Mouse (Mus musculus) intestine, embryonic 14.5 days (tissue): ENCODE data around the gene Dip2b. TPM values are rescaled to one million over a fixed set of nuclear protein-coding genes. Genes with fewer than 3 reads are reported as not detected.

ENCODE experiments used
- ATAC-seq: fragments of 200-750 bp; cut with Nextera tagmentation; replicated peaks from 2 replicates; pipeline ENCODE4 v1.8.0; 2017; ENCODE audit warnings: low read depth, moderate number of reproducible peaks, moderate TSS enrichment, moderate library complexity; ENCODE audit not compliant: low FRiP score, low TSS enrichment
- DNase-seq: peaks from one replicate; pipeline ENCODE4 v3.0.0-alpha.2; 2018; ENCODE audit warnings: low spot score
- H3K27ac ChIP-seq: fragments of 300-500 bp; sonication (generic); 2 replicates; pipeline ENCODE4 v1.5.1; 2014; ENCODE audit warnings: low read depth, mild to moderate bottlenecking, control low read depth
- H3K27me3 ChIP-seq: fragments of 300-500 bp; sonication (generic); replicated peaks from 2 replicates; pipeline ENCODE4 v1.6.1; 2014; ENCODE audit warnings: low read length, control low read depth; ENCODE audit not compliant: control insufficient read depth, insufficient read depth
- H3K36me3 ChIP-seq: fragments of 300-500 bp; sonication (generic); 2 replicates; pipeline ENCODE4 v1.6.1; 2014; ENCODE audit warnings: low read length, control low read depth; ENCODE audit not compliant: control insufficient read depth, insufficient read depth
- H3K4me1 ChIP-seq: fragments of 300-500 bp; sonication (generic); replicated peaks from 2 replicates; pipeline ENCODE4 v1.6.1; 2014; ENCODE audit warnings: low read length, control low read depth, mixed read lengths; ENCODE audit not compliant: control insufficient read depth, insufficient read depth
- H3K4me2 ChIP-seq: fragments of 300-500 bp; sonication (generic); 2 replicates; pipeline ENCODE4 v1.6.1; 2014; ENCODE audit warnings: low read length
- H3K4me3 ChIP-seq: fragments of 300-500 bp; sonication (generic); 2 replicates; pipeline ENCODE4 v1.5.1; 2014; ENCODE audit warnings: low read depth, low read length, control low read depth, mixed read lengths
- H3K9ac ChIP-seq: fragments of 300-500 bp; sonication (generic); 2 replicates; pipeline ENCODE4 v1.6.1; 2014; ENCODE audit warnings: mild to moderate bottlenecking, low read length
- H3K9me3 ChIP-seq: fragments of 300-500 bp; sonication (generic); 2 replicates; pipeline ENCODE4 v1.6.1; 2016; ENCODE audit warnings: low read length, control low read depth; ENCODE audit not compliant: control insufficient read depth
- WGBS: fragments of 180-500 bp; shearing (Covaris S2); extraction: QIAGEN DNeasy Blood & Tissue Kit; methylation state at CpG from one replicate; pipeline ENCODE4 v1.1.7; 2014; 5-methylcytosine and 5-hydroxymethylcytosine counted together
- polyA plus RNA-seq: library from polyadenylated mRNA; unstranded; fragments of >200 nt; fragmentation: Nextera tagmentation; extraction: Ambion mirVana; gene quantifications from 2 replicates; pipeline ENCODE4 v1.2.1, GENCODE M21; 2014

Gene Dip2b
- polyA plus RNA-seq, 1 experiment from 2014 or later: 15.2 TPM

DNA sequence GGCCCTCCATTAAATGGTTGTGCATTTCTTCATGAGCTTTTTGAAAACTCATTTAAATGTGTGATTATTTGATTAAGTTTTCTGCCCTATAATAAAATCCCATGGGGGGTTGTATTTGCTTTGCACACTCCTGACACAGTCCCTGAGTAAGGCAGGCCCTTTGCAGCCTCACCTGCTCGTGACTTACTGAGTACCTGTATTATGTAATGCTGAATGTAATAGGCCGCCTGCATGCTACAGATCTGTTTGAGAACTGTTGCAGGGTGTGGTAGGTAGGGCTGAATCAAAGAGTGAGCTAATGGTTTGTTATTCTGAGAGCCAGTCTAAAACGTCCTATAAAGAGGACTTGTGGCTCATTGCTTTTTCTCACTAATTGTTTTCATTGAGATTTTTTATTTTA lies 33.4 kb downstream of the Dip2b start:
- H3K4me1 ChIP-seq: peaks cover 23% of the 10 kb centered on the region
- no peaks in the 10 kb centered on the region for H3K36me3 ChIP-seq
- no peaks in the 10 kb centered on the region for H3K27me3 ChIP-seq
- WGBS: 74% methylated on average over 3 of the region's 3 CpGs
- H3K9ac ChIP-seq: no peak overlapping the region
- no peak overlapping the region for H3K27ac ChIP-seq
- no peak overlapping the region for H3K4me2 ChIP-seq
- no peak overlapping the region for H3K4me3 ChIP-seq
- no peaks in the 10 kb centered on the region for H3K9me3 ChIP-seq
- no peak for ATAC-seq
- no peak for DNase-seq

DNA sequence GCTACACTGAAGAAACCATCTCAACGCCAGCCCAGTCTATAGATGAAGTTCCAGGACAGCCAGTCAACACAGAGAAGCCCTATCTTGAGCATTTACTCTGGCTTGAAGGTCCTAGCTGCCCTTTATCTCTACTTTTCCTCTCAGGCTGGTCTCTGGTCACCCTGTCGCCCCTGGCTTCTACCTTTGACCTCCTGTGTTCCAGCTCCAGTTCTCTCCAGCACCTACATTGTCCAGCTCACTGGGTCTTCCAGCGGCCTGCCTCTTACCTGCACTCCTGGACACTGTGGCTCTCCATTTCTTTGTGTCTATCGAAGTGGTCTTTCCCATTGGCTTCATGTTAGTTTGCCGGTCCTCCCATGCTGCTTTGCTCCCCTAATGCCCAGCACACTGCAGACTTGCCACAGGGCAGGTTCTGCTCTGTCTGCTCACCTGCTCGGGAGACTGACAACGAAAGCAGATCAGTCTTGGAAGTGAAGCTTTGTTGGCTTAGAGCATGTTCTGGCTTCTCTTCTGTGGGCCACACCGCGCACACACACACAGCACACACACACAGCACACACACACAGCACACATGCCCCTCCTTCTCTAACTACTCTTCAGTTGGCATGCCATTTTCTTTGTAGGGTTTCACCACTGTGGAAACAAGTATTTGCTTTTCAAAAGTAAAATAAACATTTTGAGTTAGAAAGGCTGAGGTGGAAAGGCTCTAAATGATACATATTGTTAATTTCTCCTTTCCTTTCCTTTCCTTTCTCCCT lies 35.4 kb downstream of the Dip2b start:
- Histone ChIP-seq H3K9me3 (no peaks in the 10 kb centered on the region), H3K4me3 (no peak overlapping the region), H3K36me3 (no peaks in the 10 kb centered on the region), H3K27ac (peak overlapping the region; percentile 2; the same call in 1 of the 2 replicates), H3K9ac (no peak overlapping the region), H3K4me1 (peaks cover 23% of the 10 kb centered on the region), H3K27me3 (no peaks in the 10 kb centered on the region), H3K4me2 (no peak overlapping the region)
- 70% methylated on average over 9 of the region's 9 CpGs for WGBS
- no peak for DNase-seq
- ATAC-seq: no peak

DNA sequence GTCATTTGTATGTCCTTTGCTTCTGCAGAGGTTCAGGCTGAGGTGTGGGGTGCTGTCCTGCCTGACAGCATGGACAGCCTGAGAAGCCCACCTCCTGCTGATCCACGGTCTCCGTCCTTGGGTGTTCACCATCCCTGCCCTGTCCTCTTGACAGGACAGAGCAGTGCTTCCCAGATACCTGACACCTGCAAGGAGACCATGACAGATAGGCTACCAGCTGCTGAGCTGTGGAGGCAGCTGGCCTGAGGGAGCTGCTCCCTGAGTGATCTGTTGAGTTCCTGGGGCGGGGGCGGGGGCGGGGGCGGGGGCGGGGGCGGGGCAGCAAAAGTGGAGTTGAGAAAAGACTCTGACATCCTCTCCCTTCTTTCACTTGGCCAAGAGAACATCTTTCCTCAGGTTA lies 36.3 kb downstream of the Dip2b start:
- H3K9ac ChIP-seq: no peak overlapping the region
- H3K9me3 ChIP-seq: no peaks in the 10 kb centered on the region
- H3K4me3 ChIP-seq: no peak overlapping the region
- ATAC-seq (0 out of 2 replicates have a peak, but pooled peaks have one; percentile 33), DNase-seq (no peak)
- H3K4me2 ChIP-seq: no peak overlapping the region
- H3K4me1 ChIP-seq: peaks cover 23% of the 10 kb centered on the region
- WGBS: 7% methylated on average over 8 of the region's 8 CpGs
- H3K36me3 ChIP-seq: no peaks in the 10 kb centered on the region
- no peaks in the 10 kb centered on the region for H3K27me3 ChIP-seq
- H3K27ac ChIP-seq: no peak overlapping the region

DNA sequence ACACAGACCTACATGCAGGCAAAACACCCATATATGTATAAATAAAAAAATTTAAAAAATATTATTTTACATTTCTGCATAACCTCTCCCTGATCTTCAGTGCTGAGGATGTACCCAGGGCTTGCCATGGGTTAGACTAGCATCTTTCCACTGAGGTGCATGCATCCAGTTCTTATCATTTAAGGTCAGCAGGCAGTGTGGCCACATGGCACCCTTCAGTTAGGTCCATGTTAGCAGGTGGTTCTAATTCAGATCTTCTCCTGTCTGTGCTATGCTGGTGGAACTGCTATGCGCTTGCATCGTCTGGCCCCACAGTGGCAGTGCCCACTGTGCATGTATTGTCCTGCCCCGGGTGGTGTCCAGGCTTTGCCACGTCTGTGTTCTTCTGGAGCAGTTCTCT lies 37.9 kb downstream of the Dip2b start:
- H3K36me3 ChIP-seq: no peaks in the 10 kb centered on the region
- peaks cover 23% of the 10 kb centered on the region for H3K4me1 ChIP-seq
- no peak for DNase-seq
- no peaks in the 10 kb centered on the region for H3K9me3 ChIP-seq
- 88% methylated on average over 4 of the region's 4 CpGs for WGBS
- H3K4me3 ChIP-seq: no peak overlapping the region
- no peaks in the 10 kb centered on the region for H3K27me3 ChIP-seq
- no peak overlapping the region for H3K9ac ChIP-seq
- no peak for ATAC-seq
- H3K4me2 ChIP-seq: no peak overlapping the region
- no peak overlapping the region for H3K27ac ChIP-seq

DNA sequence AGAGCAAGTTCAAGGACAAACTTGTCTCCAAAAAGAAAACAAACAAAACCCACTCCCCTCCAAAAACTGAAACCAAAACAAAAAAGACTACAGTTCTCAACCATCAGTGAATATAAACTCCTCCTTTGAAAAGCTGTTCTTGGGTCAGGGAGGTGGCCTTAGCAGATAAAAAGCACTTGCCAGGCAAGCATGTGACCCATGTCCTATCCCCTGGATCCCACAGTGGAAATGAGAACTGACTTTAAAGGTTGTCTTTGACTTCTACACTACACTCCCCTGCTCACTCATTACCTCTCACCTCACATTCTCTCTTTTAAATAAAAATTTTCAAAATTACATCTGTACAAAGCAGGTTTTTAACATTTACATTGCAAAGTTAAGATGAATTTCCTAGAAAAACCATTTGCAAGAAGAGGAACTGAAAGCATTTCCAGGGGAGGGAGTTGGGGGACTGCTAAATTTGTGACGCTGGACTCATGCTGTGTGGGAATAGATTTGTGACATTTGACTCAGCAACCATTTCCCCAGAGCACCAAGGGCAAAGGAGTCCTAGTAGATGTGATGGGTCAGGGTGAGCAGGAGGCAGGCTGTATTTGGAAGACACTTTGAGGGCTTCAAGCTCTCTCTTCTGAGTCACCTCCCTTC lies 42.5 kb downstream of the Dip2b start:
- no peaks in the 10 kb centered on the region for H3K36me3 ChIP-seq
- H3K4me1 ChIP-seq: no peaks in the 10 kb centered on the region
- H3K27ac ChIP-seq: no peak overlapping the region
- H3K4me2 ChIP-seq: no peak overlapping the region
- H3K4me3 ChIP-seq: no peak overlapping the region
- ATAC-seq (no peak), DNase-seq (no peak)
- H3K9me3 ChIP-seq: no peaks in the 10 kb centered on the region
- no peaks in the 10 kb centered on the region for H3K27me3 ChIP-seq
- 80% methylated on average over 1 of the region's 1 CpGs for WGBS
- H3K9ac ChIP-seq: no peak overlapping the region

DNA sequence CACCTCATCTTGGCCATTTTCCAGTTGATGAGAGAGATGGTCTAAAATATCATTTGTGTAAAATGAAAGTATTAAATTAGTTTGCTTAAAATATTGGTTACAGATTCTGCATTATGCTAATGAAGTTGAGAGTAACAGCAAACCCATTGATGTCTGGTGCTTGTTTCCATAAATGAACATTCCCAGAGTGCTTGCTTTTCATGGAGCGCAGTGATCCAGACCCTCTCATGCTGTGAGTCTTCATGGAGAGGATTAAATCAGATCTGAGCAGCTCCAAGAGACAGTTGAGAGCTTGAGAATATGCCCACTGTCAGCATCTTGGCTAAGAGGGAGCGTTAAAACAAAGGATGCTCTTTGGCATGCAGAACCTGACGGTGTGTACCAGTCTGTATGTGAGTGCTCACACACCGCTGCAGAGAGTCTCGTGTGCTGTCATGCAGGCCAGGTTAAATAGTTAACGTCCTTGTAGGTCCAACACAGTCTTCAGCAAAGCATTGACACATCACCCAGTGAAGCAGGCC lies 43.1 kb downstream of the Dip2b start:
- WGBS: 81% methylated on average over 6 of the region's 6 CpGs
- Histone ChIP-seq H3K4me2 (no peak overlapping the region), H3K4me1 (no peaks in the 10 kb centered on the region), H3K9ac (no peak overlapping the region), H3K4me3 (no peak overlapping the region), H3K27ac (no peak overlapping the region), H3K9me3 (no peaks in the 10 kb centered on the region), H3K27me3 (no peaks in the 10 kb centered on the region), H3K36me3 (no peaks in the 10 kb centered on the region)
- ATAC-seq: no peak
- DNase-seq: no peak

DNA sequence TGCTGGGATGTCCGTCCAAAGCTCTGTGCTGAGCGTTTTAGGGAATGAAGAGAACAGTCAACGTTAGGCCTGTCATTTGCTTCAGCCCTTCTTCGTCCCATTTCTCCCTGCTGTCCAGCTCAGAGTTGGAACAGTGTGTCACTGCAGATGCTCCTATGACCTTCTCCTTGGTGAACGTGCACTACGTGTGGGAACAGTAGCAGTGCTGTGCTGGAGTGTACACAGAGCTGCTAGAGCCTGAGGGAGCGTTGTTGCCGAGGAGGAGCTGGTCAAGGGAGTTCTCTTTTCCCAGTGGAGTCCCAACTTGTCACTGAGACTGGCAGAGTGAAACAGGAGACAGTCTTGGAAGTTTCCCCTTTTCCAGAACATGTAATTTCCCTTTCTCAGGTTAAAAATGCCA lies 43.6 kb downstream of the Dip2b start:
- H3K27ac ChIP-seq: no peak overlapping the region
- no peak overlapping the region for H3K9ac ChIP-seq
- DNase-seq: no peak
- H3K9me3 ChIP-seq: no peaks in the 10 kb centered on the region
- no peaks in the 10 kb centered on the region for H3K4me1 ChIP-seq
- H3K4me3 ChIP-seq: no peak overlapping the region
- no peaks in the 10 kb centered on the region for H3K36me3 ChIP-seq
- ATAC-seq: no peak
- no peak overlapping the region for H3K4me2 ChIP-seq
- no peaks in the 10 kb centered on the region for H3K27me3 ChIP-seq
- 61% methylated on average over 8 of the region's 8 CpGs for WGBS

DNA sequence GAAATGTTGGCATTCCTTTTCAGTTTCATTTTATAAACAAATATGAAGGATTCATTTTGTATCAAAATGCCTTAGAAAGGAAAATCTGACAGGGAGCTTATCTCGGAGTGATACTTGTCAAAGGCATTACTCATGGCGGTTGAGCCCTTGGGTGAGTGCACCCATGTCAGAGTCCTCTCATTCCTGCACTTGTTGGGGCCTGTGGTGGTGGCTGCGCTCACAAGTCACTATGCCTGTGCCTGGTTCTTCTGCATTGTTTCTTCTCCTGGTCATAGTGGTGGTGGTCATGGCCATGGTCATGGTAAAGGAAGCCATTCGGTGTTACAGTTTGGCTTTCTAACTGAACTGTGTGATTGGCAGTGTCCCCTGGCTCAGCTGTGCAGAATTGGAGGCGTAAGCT lies 44.3 kb downstream of the Dip2b start:
- Histone ChIP-seq H3K4me1 (no peaks in the 10 kb centered on the region), H3K4me3 (no peak overlapping the region), H3K27me3 (no peaks in the 10 kb centered on the region), H3K36me3 (no peaks in the 10 kb centered on the region), H3K27ac (no peak overlapping the region), H3K9me3 (no peaks in the 10 kb centered on the region), H3K4me2 (no peak overlapping the region), H3K9ac (no peak overlapping the region)
- DNase-seq: no peak
- ATAC-seq: no peak
- WGBS: 88% methylated on average over 5 of the region's 5 CpGs

DNA sequence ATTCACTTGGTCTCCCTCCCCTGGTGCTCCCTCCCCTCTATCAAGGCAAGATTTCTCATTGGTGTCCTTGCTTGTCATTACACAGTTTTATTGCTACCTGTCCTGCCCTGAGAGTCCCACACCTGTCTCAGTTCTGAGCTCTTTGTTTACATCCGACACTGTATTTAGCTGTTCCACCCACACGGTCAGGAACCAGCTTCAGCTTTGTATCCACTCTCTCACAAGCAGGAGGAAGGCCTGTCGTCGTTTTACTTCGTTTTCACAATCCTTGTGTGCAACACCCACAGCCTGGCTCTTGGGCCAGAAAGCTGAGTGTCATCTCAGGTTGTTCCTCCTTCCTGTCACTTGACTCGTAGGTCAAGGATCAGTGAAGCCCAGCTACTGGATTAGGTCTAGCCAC lies 45.4 kb downstream of the Dip2b start:
- Histone ChIP-seq H3K9ac (no peak overlapping the region), H3K27ac (no peak overlapping the region), H3K27me3 (no peaks in the 10 kb centered on the region), H3K4me2 (no peak overlapping the region), H3K36me3 (no peaks in the 10 kb centered on the region), H3K4me1 (no peaks in the 10 kb centered on the region), H3K9me3 (no peaks in the 10 kb centered on the region), H3K4me3 (no peak overlapping the region)
- ATAC-seq (no peak), DNase-seq (no peak)
- WGBS: 62% methylated on average over 6 of the region's 6 CpGs
